Mouse (Mus musculus) lung, adult 2 months (tissue): Measurements from ENCODE around the gene Cmtm6.

ENCODE experiments used
- CTCF ChIP-seq: fragments of 200-500 bp; IDR thresholded peaks from 2 replicates; pipeline ENCODE4 v1.5.1; 2011; ENCODE audit warnings: mild to moderate bottlenecking, low read length, control low read depth; ENCODE audit not compliant: insufficient read depth
- POLR2A ChIP-seq: fragments of 200-500 bp; IDR thresholded peaks from 2 replicates; pipeline ENCODE4 v1.6.1; 2011; ENCODE audit warnings: low read depth, mild to moderate bottlenecking, control low read depth, low read length, borderline replicate concordance; ENCODE audit errors: extremely low read depth

DNA sequence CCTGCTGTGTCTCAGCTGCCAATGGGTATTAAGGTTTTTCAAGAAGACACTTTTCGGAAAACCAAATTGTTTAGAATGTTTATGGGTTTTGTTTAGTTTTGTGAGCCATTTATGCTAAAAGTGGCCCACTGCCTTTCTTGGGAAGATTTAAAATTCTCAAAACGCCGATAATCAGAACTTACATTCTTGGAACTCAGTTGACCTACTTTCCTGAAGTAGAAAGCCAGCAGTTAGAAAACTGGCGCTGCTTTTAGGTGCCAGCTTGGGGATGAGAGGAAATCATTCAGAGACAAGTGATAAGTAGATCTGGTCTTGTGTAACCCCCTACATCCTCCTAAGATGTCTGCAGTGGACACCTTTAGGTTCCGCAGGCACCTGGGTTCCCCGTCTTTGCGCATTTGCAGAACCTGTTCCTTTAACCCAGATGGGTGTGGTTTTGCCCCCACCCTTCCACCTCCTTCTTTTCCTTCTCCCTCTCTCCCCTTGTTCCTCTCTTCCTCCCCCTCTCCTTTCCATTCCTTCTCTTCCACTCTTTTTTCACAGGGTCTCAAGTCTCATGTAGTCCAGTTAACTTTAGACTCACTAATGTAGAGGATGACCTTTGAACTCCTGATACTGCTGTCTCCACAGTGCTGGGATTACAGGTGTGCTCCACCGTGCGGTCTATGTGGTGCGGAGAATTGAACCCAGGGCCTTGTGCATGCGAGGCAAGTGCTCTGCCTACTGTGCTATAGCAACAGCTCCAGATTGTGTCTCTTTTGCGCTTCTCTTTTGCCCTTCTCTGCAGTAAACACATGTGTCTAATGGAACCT is 1.2 kb downstream of the Cmtm6 start:
- no peak for TF ChIP-seq POLR2A
- no peak for TF ChIP-seq CTCF
